Mouse (Mus musculus) spleen, postnatal 14 days (tissue): ENCODE results near the gene Adamts15.

Source experiments
- DNase-seq, 2 experiments: peaks; one replicate each; pipeline ENCODE4 v3.0.0; 2021 to 2022; ENCODE audit warnings: low spot score in 2 of 2

The Adamts15 gene

GRCm38 (mm10) chr9:30879947-30880273 is 42.3 kb downstream of the Adamts15 start:
- DNase-seq: no peak

GRCm38 (mm10) chr9:30879248-30879946 is 42.9 kb downstream of the Adamts15 start:
- DNase-seq: no peak

GRCm38 (mm10) chr9:30876552-30876951 is 45.7 kb downstream of the Adamts15 start:
- DNase-seq: no peak

- no peak for DNase-seq
Measured at GRCm38 (mm10) chr9:30855837-30856236, 66.4 kb downstream of the Adamts15 start.

GRCm38 (mm10) chr9:30851841-30852240 is 70.4 kb downstream of the Adamts15 start:
- no peak for DNase-seq

- no peak for DNase-seq
Measured at GRCm38 (mm10) chr9:30849951-30850350, 72.3 kb downstream of the Adamts15 start.

- DNase-seq: no peak
Measured at GRCm38 (mm10) chr9:30849444-30849843, 72.8 kb downstream of the Adamts15 start.
